Mouse (Mus musculus) kidney, embryonic 14.5 days (tissue): ENCODE measurements around the gene Fez1. TPM values are rescaled to one million over a fixed set of nuclear protein-coding genes. Genes with fewer than 3 reads are reported as not detected.

Source experiments
- ATAC-seq: fragments of 200-750 bp; cut with Nextera tagmentation; 2 replicates; pipeline ENCODE4 v1.8.0; 2017; ENCODE audit warnings: moderate number of reproducible peaks, mild to moderate bottlenecking, moderate TSS enrichment, moderate library complexity; ENCODE audit not compliant: low FRiP score, low TSS enrichment
- H3K27ac ChIP-seq: fragments of 300-500 bp; sonication (generic); 2 replicates; pipeline ENCODE4 v1.5.1; 2014; ENCODE audit warnings: low read depth, mild to moderate bottlenecking, low read length, moderate library complexity, mixed read lengths
- H3K27me3 ChIP-seq: fragments of 300-500 bp; sonication (generic); 2 replicates; pipeline ENCODE4 v1.6.1; 2014; ENCODE audit warnings: mild to moderate bottlenecking, low read length; ENCODE audit not compliant: control insufficient read depth, insufficient read depth
- H3K36me3 ChIP-seq: fragments of 300-500 bp; sonication (generic); 2 replicates; pipeline ENCODE4 v1.6.1; 2014; ENCODE audit warnings: low read length, mixed read lengths; ENCODE audit not compliant: control insufficient read depth, insufficient read depth
- H3K4me1 ChIP-seq: fragments of 300-500 bp; sonication (generic); 2 replicates; pipeline ENCODE4 v1.6.1; 2014; ENCODE audit warnings: low read length, mixed read lengths; ENCODE audit not compliant: control insufficient read depth, insufficient read depth
- H3K4me2 ChIP-seq: fragments of 300-500 bp; sonication (generic); replicated peaks from 2 replicates; pipeline ENCODE4 v1.6.1; 2014; ENCODE audit warnings: low read depth, mild to moderate bottlenecking, low read length
- H3K4me3 ChIP-seq: fragments of 300-500 bp; sonication (generic); 2 replicates; pipeline ENCODE4 v1.5.1; 2014; ENCODE audit warnings: mild to moderate bottlenecking, low read length
- H3K9ac ChIP-seq: fragments of 300-500 bp; sonication (generic); 2 replicates; pipeline ENCODE4 v1.6.1; 2014; ENCODE audit warnings: low read depth, mild to moderate bottlenecking, low read length, moderate library complexity
- H3K9me3 ChIP-seq: fragments of 300-500 bp; sonication (generic); 2 replicates; pipeline ENCODE4 v1.6.1; 2016; ENCODE audit warnings: low read length; ENCODE audit not compliant: control insufficient read depth
- WGBS: fragments of 180-500 bp; shearing (Covaris S2); extraction: QIAGEN DNeasy Blood & Tissue Kit; methylation state at CpG from one replicate; pipeline ENCODE4 v1.1.7; 2014; 5-methylcytosine and 5-hydroxymethylcytosine counted together
- polyA plus RNA-seq: library from polyadenylated mRNA; unstranded; fragments of >200 nt; fragmentation: Nextera tagmentation; extraction: Ambion mirVana; gene quantifications from 2 replicates; pipeline ENCODE4 v1.2.1, GENCODE M21; 2014

The Fez1 gene
- polyA plus RNA-seq, 1 experiment from 2014 or later: 5.4 TPM

GRCm38 (mm10) chr9:36873796-36874195, 52.1 kb downstream of the Fez1 start:
- Histone ChIP-seq H3K4me3 (no peak overlapping the region), H3K9me3 (no peaks in the 10 kb centered on the region), H3K4me1 (no peaks in the 10 kb centered on the region), H3K36me3 (no peaks in the 10 kb centered on the region), H3K9ac (no peak overlapping the region), H3K27ac (no peak overlapping the region), H3K4me2 (no peak overlapping the region), H3K27me3 (no peaks in the 10 kb centered on the region)
- no peak for ATAC-seq
- WGBS: 82% methylated on average over 2 of the region's 2 CpGs

- Histone ChIP-seq H3K4me3 (no peak overlapping the region), H3K27ac (no peak overlapping the region), H3K4me2 (no peak overlapping the region), H3K9ac (no peak overlapping the region), H3K4me1 (no peaks in the 10 kb centered on the region), H3K27me3 (no peaks in the 10 kb centered on the region), H3K9me3 (no peaks in the 10 kb centered on the region), H3K36me3 (no peaks in the 10 kb centered on the region)
- 80% methylated on average over 5 of the region's 5 CpGs for WGBS
- no peak for ATAC-seq
Observed at GRCm38 (mm10) chr9:36876313-36876712, 54.6 kb downstream of the Fez1 start.

GRCm38 (mm10) chr9:36876787-36877186, 55.1 kb downstream of the Fez1 start:
- H3K27ac ChIP-seq: no peak overlapping the region
- H3K9me3 ChIP-seq: no peaks in the 10 kb centered on the region
- H3K4me2 ChIP-seq: no peak overlapping the region
- no peak overlapping the region for H3K9ac ChIP-seq
- no peaks in the 10 kb centered on the region for H3K36me3 ChIP-seq
- no peak overlapping the region for H3K4me3 ChIP-seq
- no peaks in the 10 kb centered on the region for H3K27me3 ChIP-seq
- no peak for ATAC-seq
- no peaks in the 10 kb centered on the region for H3K4me1 ChIP-seq

- Histone ChIP-seq H3K9me3 (no peaks in the 10 kb centered on the region), H3K4me2 (no peak overlapping the region), H3K9ac (no peak overlapping the region), H3K27ac (no peak overlapping the region), H3K27me3 (no peaks in the 10 kb centered on the region), H3K4me3 (no peak overlapping the region), H3K36me3 (no peaks in the 10 kb centered on the region), H3K4me1 (no peaks in the 10 kb centered on the region)
- no peak for ATAC-seq
- WGBS: 75% methylated on average over 5 of the region's 5 CpGs
Observed at GRCm38 (mm10) chr9:36881615-36882014, 60.0 kb downstream of the Fez1 start.

GRCm38 (mm10) chr9:36882034-36882745, 60.5 kb downstream of the Fez1 start:
- WGBS: 55% methylated on average over 8 of the region's 8 CpGs
- H3K4me2 ChIP-seq: no peak overlapping the region
- H3K4me1 ChIP-seq: no peaks in the 10 kb centered on the region
- no peak overlapping the region for H3K9ac ChIP-seq
- no peaks in the 10 kb centered on the region for H3K9me3 ChIP-seq
- H3K27me3 ChIP-seq: no peaks in the 10 kb centered on the region
- H3K36me3 ChIP-seq: no peaks in the 10 kb centered on the region
- H3K4me3 ChIP-seq: no peak overlapping the region
- H3K27ac ChIP-seq: no peak overlapping the region
- ATAC-seq: no peak

- H3K4me1 ChIP-seq: no peaks in the 10 kb centered on the region
- no peaks in the 10 kb centered on the region for H3K9me3 ChIP-seq
- H3K27ac ChIP-seq: no peak overlapping the region
- H3K4me2 ChIP-seq: no peak overlapping the region
- H3K27me3 ChIP-seq: no peaks in the 10 kb centered on the region
- H3K9ac ChIP-seq: no peak overlapping the region
- H3K36me3 ChIP-seq: no peaks in the 10 kb centered on the region
- WGBS: 60% methylated on average over 3 of the region's 3 CpGs
- no peak for ATAC-seq
- H3K4me3 ChIP-seq: no peak overlapping the region
Observed at GRCm38 (mm10) chr9:36883569-36883968, 61.9 kb downstream of the Fez1 start.

DNA sequence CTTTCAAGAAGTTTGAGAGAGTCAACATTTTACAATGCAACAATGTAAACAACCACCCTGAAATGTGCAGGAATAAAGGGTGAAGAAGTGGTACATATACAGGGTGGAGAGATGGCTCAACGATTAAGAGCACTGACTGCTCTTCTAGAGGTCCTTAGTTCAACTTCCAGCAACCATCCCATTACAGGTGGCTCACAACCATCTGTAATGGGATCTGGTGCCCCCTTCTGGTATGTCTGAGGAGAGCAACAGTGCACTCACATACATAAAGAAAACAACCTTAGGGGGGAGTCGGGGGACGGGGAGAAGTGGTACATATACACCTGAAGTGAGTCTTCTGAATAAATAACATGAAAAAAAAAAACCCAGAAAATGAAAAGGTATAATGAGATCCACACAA, 63.6 kb downstream of the Fez1 start:
- 67% methylated on average over 3 of the region's 3 CpGs for WGBS

DNA sequence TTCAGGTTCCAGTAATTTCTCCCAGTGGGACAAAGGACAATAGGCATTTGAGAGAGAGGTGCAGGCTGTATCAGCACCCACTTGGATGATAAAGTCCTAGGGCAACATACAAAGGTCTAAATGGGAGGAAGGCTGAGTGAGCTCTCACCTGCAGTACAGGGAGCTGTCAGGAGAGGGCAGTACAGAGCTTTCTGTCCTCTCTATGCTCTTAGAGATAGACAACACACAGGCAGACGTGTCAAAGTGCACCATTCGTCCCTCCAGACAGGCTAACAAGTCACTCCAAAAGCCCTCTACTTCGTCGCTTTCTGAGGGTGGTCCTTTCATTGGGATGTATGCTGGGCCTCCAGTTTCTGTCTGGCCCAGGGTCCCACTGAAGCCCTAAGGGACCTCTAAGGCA, 68.9 kb downstream of the Fez1 start:
- H3K4me2 ChIP-seq: no peak overlapping the region
- no peaks in the 10 kb centered on the region for H3K9me3 ChIP-seq
- H3K4me3 ChIP-seq: no peak overlapping the region
- H3K4me1 ChIP-seq: no peaks in the 10 kb centered on the region
- WGBS: 28% methylated on average over 4 of the region's 4 CpGs
- ATAC-seq: no peak
- H3K9ac ChIP-seq: no peak overlapping the region
- no peaks in the 10 kb centered on the region for H3K27me3 ChIP-seq
- H3K27ac ChIP-seq: no peak overlapping the region
- H3K36me3 ChIP-seq: no peaks in the 10 kb centered on the region

More for the DNA sequence above, 63.6 kb downstream of the Fez1 start:
- no peaks in the 10 kb centered on the region for H3K9me3 ChIP-seq
- H3K27ac ChIP-seq: no peak overlapping the region
- no peaks in the 10 kb centered on the region for H3K4me1 ChIP-seq
- no peak overlapping the region for H3K4me3 ChIP-seq
- no peak overlapping the region for H3K4me2 ChIP-seq
- no peak for ATAC-seq
- H3K9ac ChIP-seq: no peak overlapping the region
- no peaks in the 10 kb centered on the region for H3K27me3 ChIP-seq
- H3K36me3 ChIP-seq: no peaks in the 10 kb centered on the region

DNA sequence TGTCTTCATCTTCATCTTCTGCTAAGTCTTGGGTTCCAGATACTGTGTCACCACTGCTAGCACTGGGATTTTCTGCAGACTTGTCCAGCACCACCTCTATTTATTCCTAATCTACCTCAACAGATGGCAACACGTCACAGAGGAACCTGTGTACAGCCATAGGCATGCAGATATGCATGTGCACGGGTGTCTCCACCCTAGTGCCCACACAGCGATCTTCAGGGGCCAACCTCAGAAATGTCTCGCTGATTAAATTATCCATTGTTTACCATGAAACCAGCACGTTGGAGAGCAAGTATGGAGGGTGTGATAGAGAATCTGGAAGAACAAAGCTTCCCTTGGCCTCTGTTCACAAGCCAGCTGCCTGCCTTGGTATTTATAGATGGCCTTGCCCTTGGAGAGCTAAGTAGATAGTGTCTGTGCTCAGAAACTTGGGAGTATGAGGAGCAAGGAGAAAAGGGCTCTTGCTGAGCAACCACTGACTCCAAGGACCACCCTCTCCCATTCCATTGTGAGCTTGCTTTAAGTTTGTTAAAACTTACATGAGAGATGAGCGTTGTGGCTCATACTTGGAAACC, 71.8 kb downstream of the Fez1 start:
- Histone ChIP-seq H3K4me1 (no peaks in the 10 kb centered on the region), H3K27me3 (no peaks in the 10 kb centered on the region), H3K4me2 (no peak overlapping the region), H3K36me3 (no peaks in the 10 kb centered on the region), H3K9me3 (no peaks in the 10 kb centered on the region), H3K9ac (no peak overlapping the region), H3K27ac (no peak overlapping the region), H3K4me3 (no peak overlapping the region)
- no peak for ATAC-seq
- WGBS: 87% methylated on average over 6 of the region's 6 CpGs
